Mouse (Mus musculus) neural tube, embryonic 12.5 days (tissue): ENCODE data around the gene Itgb5. TPM values are rescaled to one million over a fixed set of nuclear protein-coding genes. Genes with fewer than 3 reads are reported as not detected.

Source experiments
- ATAC-seq: fragments of 200-750 bp; cut with Nextera tagmentation; 2 replicates; pipeline ENCODE4 v1.8.0; 2017; ENCODE audit warnings: low read depth, mild to moderate bottlenecking, moderate TSS enrichment, moderate library complexity; ENCODE audit not compliant: low FRiP score
- H3K27ac ChIP-seq: fragments of 300-500 bp; sonication (generic); 2 replicates; pipeline ENCODE4 v1.5.1; 2016
- H3K27me3 ChIP-seq: fragments of 300-500 bp; sonication (generic); replicated peaks from 2 replicates; pipeline ENCODE4 v1.6.1; 2016; ENCODE audit warnings: mild to moderate bottlenecking
- H3K36me3 ChIP-seq: fragments of 300-500 bp; sonication (generic); 2 replicates; pipeline ENCODE4 v1.6.1; 2016; ENCODE audit warnings: mild to moderate bottlenecking
- H3K4me1 ChIP-seq: fragments of 300-500 bp; sonication (generic); 2 replicates; pipeline ENCODE4 v1.6.1; 2016
- H3K4me2 ChIP-seq: fragments of 300-500 bp; sonication (generic); replicated peaks from 2 replicates; pipeline ENCODE4 v1.6.1; 2016; ENCODE audit warnings: mild to moderate bottlenecking
- H3K4me3 ChIP-seq: fragments of 300-500 bp; sonication (generic); 2 replicates; pipeline ENCODE4 v1.5.1; 2016
- H3K9ac ChIP-seq: fragments of 300-500 bp; sonication (generic); 2 replicates; pipeline ENCODE4 v1.6.1; 2016; ENCODE audit warnings: mild to moderate bottlenecking
- H3K9me3 ChIP-seq: fragments of 300-500 bp; sonication (generic); 2 replicates; pipeline ENCODE4 v1.6.1; 2016; ENCODE audit warnings: mild to moderate bottlenecking
- WGBS: fragments of 180-500 bp; shearing (Covaris S2); methylation state at CpG from one replicate; pipeline ENCODE4 v1.1.7; 2016; 5-methylcytosine and 5-hydroxymethylcytosine counted together
- polyA plus RNA-seq: library from polyadenylated mRNA; unstranded; fragments of >200 nt; fragmentation: Nextera tagmentation; extraction: Ambion mirVana; gene quantifications from 2 replicates; pipeline ENCODE4 v1.2.1, GENCODE M21; 2016

Itgb5 gene
- polyA plus RNA-seq, 1 experiment from 2014 or later = 31.2 TPM

- WGBS = 79% methylated on average over 3 of the region's 3 CpGs
- no peak for ATAC-seq
- Histone ChIP-seq H3K4me1 (no peaks in the 10 kb centered on the region), H3K9me3 (no peaks in the 10 kb centered on the region), H3K4me3 (no peak overlapping the region), H3K36me3 (no peaks in the 10 kb centered on the region), H3K27me3 (0 out of 2 replicates have a peak, but pooled peaks cover 3% of the 10 kb centered on the region), H3K9ac (no peak overlapping the region), H3K4me2 (no peak overlapping the region), H3K27ac (no peak overlapping the region)
These were observed 166.0 kb downstream of the Itgb5 start for GRCm38 (mm10) chr16:33995496-33995895.

GRCm38 (mm10) chr16:33996030-33996429 is 166.6 kb downstream of the Itgb5 start:
- no peak for ATAC-seq
- Histone ChIP-seq H3K9ac (no peak overlapping the region), H3K36me3 (no peaks in the 10 kb centered on the region), H3K4me3 (no peak overlapping the region), H3K27me3 (0 out of 2 replicates have a peak, but pooled peaks cover 3% of the 10 kb centered on the region), H3K27ac (no peak overlapping the region), H3K9me3 (no peaks in the 10 kb centered on the region), H3K4me2 (no peak overlapping the region), H3K4me1 (no peaks in the 10 kb centered on the region)
- 15% methylated on average over 5 of the region's 5 CpGs for WGBS

GRCm38 (mm10) chr16:33998011-33998410 is 168.5 kb downstream of the Itgb5 start:
- no peak overlapping the region for H3K4me3 ChIP-seq
- no peaks in the 10 kb centered on the region for H3K36me3 ChIP-seq
- 0 out of 2 replicates have a peak, but pooled peaks cover 3% of the 10 kb centered on the region for H3K27me3 ChIP-seq
- no peak overlapping the region for H3K27ac ChIP-seq
- no peak overlapping the region for H3K9ac ChIP-seq
- WGBS = 81% methylated on average over 6 of the region's 6 CpGs
- no peaks in the 10 kb centered on the region for H3K9me3 ChIP-seq
- ATAC-seq = no peak
- no peak overlapping the region for H3K4me2 ChIP-seq
- no peaks in the 10 kb centered on the region for H3K4me1 ChIP-seq

Other genes with a start within 250 kb of the Itgb5 start
- gene Heg1, start 145.3 kb upstream of the Itgb5 start, polyA plus RNA-seq = 19.9 TPM in 2 replicates
- 0.06 and 0.16 TPM in 2 replicates for gene Muc13, start 35.6 kb upstream of the Itgb5 start, polyA plus RNA-seq
- 36.8 and 38.2 TPM in 2 replicates for gene Umps, start 137.4 kb downstream of the Itgb5 start, polyA plus RNA-seq